ENCODE assay signal across 12 mouse cellular contexts in genomic region chr11:34009316-34010087, GRCm38 (mm10). TPM values are rescaled to one million over a fixed set of nuclear protein-coding genes. Genes with fewer than 3 reads are reported as not detected.
DNase-seq lines count a peak whose midpoint lies in the region; ATAC-seq and TF ChIP-seq lines count a peak whose summit lies in the region.
"Had no signal": no experiment of that assay in that cellular context is flagged by ENCODE, and none has a peak within 500 bp of the region (broad histone marks: within the 10 kb centered on the region; RNA-seq: fewer than 3 reads in every experiment).

No protein-coding gene starts in this region.

- no peak for DNase-seq in heart, adult 11 months
- peak; percentile 30 to 37 for DNase-seq in CD8-positive naive resting alpha-beta T cell, adult 2 months (ENCODE audit: low read depth in 2 of 2, low spot score in 2 of 2)
- DNase-seq in gastrocnemius, postnatal 14 days = no peak
- DNase-seq in ovary, postnatal 10 days (ENCODE audit: low spot score) = no peak
- DNase-seq in gastrocnemius, postnatal 36 days = no peak

- H3K27me3 ChIP-seq in heart, embryonic 16.5 days (ENCODE audit: control insufficient read depth, insufficient read depth, low read length) = no peaks in the 10 kb centered on the region
- H3K27me3 ChIP-seq in liver, embryonic 16.5 days (ENCODE audit: control insufficient read depth, insufficient read depth, low read depth, low read length) = no peaks in the 10 kb centered on the region
- no peaks in the 10 kb centered on the region for H3K27me3 ChIP-seq in small intestine, adult 2 months (ENCODE audit: control insufficient read depth, insufficient read depth, low read length)
- H3K27me3 ChIP-seq: embryonic facial prominence, embryonic 12.5 days; midbrain, embryonic 13.5 days had no signal

- no peaks in the 10 kb centered on the region for H3K36me3 ChIP-seq in heart, embryonic 16.5 days (ENCODE audit: control insufficient read depth, insufficient read depth)
- no peaks in the 10 kb centered on the region for H3K36me3 ChIP-seq in liver, embryonic 16.5 days (ENCODE audit: control insufficient read depth, insufficient read depth)
- no peaks in the 10 kb centered on the region for H3K36me3 ChIP-seq in small intestine, adult 2 months (ENCODE audit: control insufficient read depth, insufficient read depth, low read length)
- H3K36me3 ChIP-seq: embryonic facial prominence, embryonic 12.5 days; midbrain, embryonic 13.5 days had no signal

- H3K4me3 ChIP-seq in heart, embryonic 16.5 days (ENCODE audit: low read length) = no peak overlapping the region
- no peak overlapping the region for H3K4me3 ChIP-seq in liver, embryonic 16.5 days (ENCODE audit: low read depth, low read length)
- H3K4me3 ChIP-seq in small intestine, adult 2 months (ENCODE audit: low read depth, low read length) = no peak overlapping the region
- H3K4me3 ChIP-seq: embryonic facial prominence, embryonic 12.5 days; midbrain, embryonic 13.5 days had no signal

- no peak for TF ChIP-seq CTCF in small intestine, adult 2 months (IDR thresholded peaks at IDR 0.05; ENCODE audit: extremely low read depth, insufficient read length, insufficient replicate concordance, low read depth, low read length)

- H3K9me3 ChIP-seq in heart, embryonic 16.5 days (replicated peaks; ENCODE audit: control insufficient read depth, low read length) = no peaks in the 10 kb centered on the region
- no peaks in the 10 kb centered on the region for H3K9me3 ChIP-seq in liver, embryonic 16.5 days (replicated peaks; ENCODE audit: control insufficient read depth, low read length)
- H3K9me3 ChIP-seq: embryonic facial prominence, embryonic 12.5 days; midbrain, embryonic 13.5 days had no signal

- ATAC-seq in heart, embryonic 16.5 days (replicated peaks; ENCODE audit: extremely low read depth, insufficient read depth, low FRiP score) = peak; percentile 26; the same call in 1 of the 2 replicates
- no peak for ATAC-seq in liver, embryonic 16.5 days (ENCODE audit: low read depth)

- no peak overlapping the region for H3K9ac ChIP-seq in heart, embryonic 16.5 days (ENCODE audit: low read length)
- H3K9ac ChIP-seq in liver, embryonic 16.5 days (ENCODE audit: low read depth, low read length) = no peak overlapping the region
- H3K9ac ChIP-seq: embryonic facial prominence, embryonic 12.5 days; midbrain, embryonic 13.5 days had no signal

- 74% methylated on average over 12 of the region's 12 CpGs for WGBS in heart, embryonic 16.5 days
- WGBS in liver, embryonic 16.5 days (ENCODE audit: insufficient replicate concordance) = 42% methylated on average over 12 of the region's 12 CpGs
- 74% methylated on average over 10 of the region's 12 CpGs for WGBS in small intestine, adult 2 months

- intact Hi-C loops in gastrocnemius, postnatal 14 days (cut with DNase I; ENCODE audit: low total_unique reads) = loop anchor here (5.0 to 10.0 kb wide), 2 partner anchors 63 to 275 kb away; no protein-coding TSS in a partner anchor
- intact Hi-C loops in gastrocnemius, postnatal 36 days (cut with DNase I) = loop anchor here (5.0 kb wide), 1 partner anchor 52 kb away; no protein-coding TSS in a partner anchor

- no peak for TF ChIP-seq POLR2A in small intestine, adult 2 months (IDR thresholded peaks at IDR 0.05; ENCODE audit: low read depth, low read length)

- H3K4me2 ChIP-seq in heart, embryonic 16.5 days (ENCODE audit: low read depth, low read length) = no peak overlapping the region
- H3K4me2 ChIP-seq in liver, embryonic 16.5 days (ENCODE audit: low read depth, low read length) = no peak overlapping the region
- H3K4me2 ChIP-seq: embryonic facial prominence, embryonic 12.5 days; midbrain, embryonic 13.5 days had no signal

- H3K4me1 ChIP-seq in heart, embryonic 16.5 days (ENCODE audit: control insufficient read depth, insufficient read depth, low read length) = no peaks in the 10 kb centered on the region
- no peaks in the 10 kb centered on the region; the same call in 1 of the 2 replicates for H3K4me1 ChIP-seq in liver, embryonic 16.5 days (ENCODE audit: control insufficient read depth, low read depth, low read length)
- H3K4me1 ChIP-seq in small intestine, adult 2 months (ENCODE audit: control insufficient read depth, insufficient read depth, insufficient read length, low read length) = 0 out of 2 replicates have a peak, but pooled peaks cover 5% of the 10 kb centered on the region
- H3K4me1 ChIP-seq: embryonic facial prominence, embryonic 12.5 days; midbrain, embryonic 13.5 days had no signal

- H3K27ac ChIP-seq in heart, embryonic 16.5 days (ENCODE audit: low read length) = peak overlapping the region; percentile 74
- 0 out of 2 replicates have a peak overlapping the region, but pooled peaks have one; percentile 35 for H3K27ac ChIP-seq in liver, embryonic 16.5 days (ENCODE audit: low read length)
- peak overlapping the region; percentile 57 for H3K27ac ChIP-seq in small intestine, adult 2 months (ENCODE audit: insufficient read depth, low read depth, low read length)
- H3K27ac ChIP-seq: embryonic facial prominence, embryonic 12.5 days; kidney, postnatal 0 days; midbrain, embryonic 13.5 days had no signal

RNA-seq across cellular contexts. Expression of gene Kcnip1, which starts 16.6 kb away (rescaled TPM):
- 0.10 and 0.20 TPM in 2 replicates for polyA plus RNA-seq in heart, embryonic 16.5 days (2015; fragmentation: Nextera tagmentation; extraction: Ambion mirVana)
- 0.35 and 0.48 TPM in 2 replicates for polyA plus RNA-seq in liver, embryonic 16.5 days (2015; fragmentation: Nextera tagmentation; extraction: Ambion mirVana)
- 0.08 and 0.33 TPM in 2 replicates for polyA plus RNA-seq in small intestine, adult 2 months (2012; rRNA removed)
- under 1 TPM in 1 of 2 experiments, not detected in 1; 0.20 TPM for total RNA-seq in gastrocnemius, postnatal 14 days (2021)
- total RNA-seq in gastrocnemius, postnatal 36 days (2021) = not detected
- total RNA-seq: heart, postnatal 25 days had no signal

RNA-seq across cellular contexts. Expression of gene Lcp2, which starts 37.2 kb away (rescaled TPM):
- 4.9 and 11.3 TPM in 2 replicates for polyA plus RNA-seq in heart, embryonic 16.5 days (2015; fragmentation: Nextera tagmentation; extraction: Ambion mirVana)
- polyA plus RNA-seq in liver, embryonic 16.5 days (2015; fragmentation: Nextera tagmentation; extraction: Ambion mirVana) = 8.4 and 9.5 TPM in 2 replicates
- 2.7 and 4.0 TPM in 2 replicates for polyA plus RNA-seq in small intestine, adult 2 months (2012; rRNA removed)
- 1 to 10 TPM; 1.2 to 1.5 TPM for total RNA-seq in gastrocnemius, postnatal 14 days (2021)
- 1 to 10 TPM; 1.3 TPM for total RNA-seq in gastrocnemius, postnatal 36 days (2021)

RNA-seq across cellular contexts. Expression of gene Kcnmb1, which starts 46.7 kb away (rescaled TPM):
- 0.83 and 1.0 TPM in 2 replicates for polyA plus RNA-seq in heart, embryonic 16.5 days (2015; fragmentation: Nextera tagmentation; extraction: Ambion mirVana)
- 0.06 and 0.09 TPM in 2 replicates for polyA plus RNA-seq in liver, embryonic 16.5 days (2015; fragmentation: Nextera tagmentation; extraction: Ambion mirVana)
- polyA plus RNA-seq in small intestine, adult 2 months (2012; rRNA removed) = 2.0 and 2.1 TPM in 2 replicates
- under 1 TPM; 0.13 to 0.29 TPM for total RNA-seq in gastrocnemius, postnatal 14 days (2021)
- total RNA-seq in gastrocnemius, postnatal 36 days (2021) = under 1 TPM; 0.10 TPM

Comparison
In these comparisons a context has a peak if more than half of its experiments do, and no peak if none do; other contexts are left out.
1. DNase-seq: peak in CD8-positive naive resting alpha-beta T cell, adult 2 months (2 of 2); none in heart, adult 11 months (single experiment), gastrocnemius, postnatal 14 days (single experiment), ovary, postnatal 10 days (single experiment) and gastrocnemius, postnatal 36 days (0 of 2).
2. Peak in every context shown above with its lines, with median percentiles within 50 percentile points of each other: H3K27ac ChIP-seq.